Mouse (Mus musculus) CD4-positive helper T cell, adult 2 months (primary cell): ENCODE results near the gene Tmem165.

ENCODE experiments used
- DNase-seq: peaks from one replicate; pipeline ENCODE4 v3.0.0-alpha.2; 2012; ENCODE audit warnings: low read depth, missing footprints, low spot score

Tmem165 gene

GRCm38 (mm10) chr5:76183750-76184261 is at the start of gene Tmem165:
Gene Tmem165 (plus strand): TSS chr5:76183880.
- DNase-seq: peak; percentile 93

GRCm38 (mm10) chr5:76135644-76136043 is 48.0 kb upstream of the Tmem165 start:
- DNase-seq: no peak

DNA sequence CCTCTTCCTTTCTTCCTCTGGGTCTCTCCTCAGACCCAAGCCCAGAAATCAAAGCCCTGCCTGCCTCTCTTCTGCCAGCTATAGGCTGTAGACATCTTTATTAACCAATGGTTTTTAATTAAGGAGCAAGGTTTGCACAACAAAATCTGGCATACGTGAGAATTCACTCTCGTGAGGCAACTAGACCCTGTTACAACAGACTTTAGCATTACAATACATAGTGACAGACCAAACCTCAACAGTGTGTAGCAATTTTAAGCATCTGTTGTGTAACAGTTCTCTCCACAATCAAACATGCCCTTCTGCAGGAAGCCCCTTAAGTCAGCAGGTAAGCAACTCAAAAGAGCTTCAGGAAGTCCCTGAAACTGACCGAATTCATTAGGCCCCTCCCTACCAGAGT is 47.4 kb upstream of the Tmem165 start:
- DNase-seq: no peak

- no peak for DNase-seq
Observed at GRCm38 (mm10) chr5:76137586-76137985, 46.1 kb upstream of the Tmem165 start.

DNA sequence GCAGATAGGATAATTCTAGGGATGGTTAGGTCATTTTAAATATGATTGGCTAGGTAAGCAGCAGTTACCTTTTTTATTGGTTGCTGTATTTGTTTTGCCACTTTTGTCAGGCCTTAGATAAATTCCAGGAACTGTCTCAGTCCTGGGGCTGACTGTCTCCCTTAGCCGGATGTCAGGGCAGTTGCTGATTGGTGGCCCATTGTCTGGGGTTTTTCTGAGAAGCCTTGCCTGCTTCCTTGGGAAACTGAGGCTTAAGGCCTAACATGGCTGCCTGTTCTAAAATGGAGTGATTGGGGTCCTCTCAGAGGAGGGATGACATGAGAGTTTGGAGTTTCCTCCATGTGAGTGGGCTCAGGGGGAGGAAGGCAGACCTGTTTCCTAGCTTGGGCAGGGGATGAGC is 45.6 kb upstream of the Tmem165 start:
- no peak for DNase-seq

GRCm38 (mm10) chr5:76138512-76138911 is 45.2 kb upstream of the Tmem165 start:
- DNase-seq: peak; percentile 10

GRCm38 (mm10) chr5:76139171-76139671 is 44.5 kb upstream of the Tmem165 start:
- no peak for DNase-seq

- DNase-seq: peak; percentile 98
Observed at GRCm38 (mm10) chr5:76139808-76140729, 43.6 kb upstream of the Tmem165 start, which contains the start of gene Srd5a3. Gene Srd5a3 (plus strand): TSS chr5:76140271.

DNA sequence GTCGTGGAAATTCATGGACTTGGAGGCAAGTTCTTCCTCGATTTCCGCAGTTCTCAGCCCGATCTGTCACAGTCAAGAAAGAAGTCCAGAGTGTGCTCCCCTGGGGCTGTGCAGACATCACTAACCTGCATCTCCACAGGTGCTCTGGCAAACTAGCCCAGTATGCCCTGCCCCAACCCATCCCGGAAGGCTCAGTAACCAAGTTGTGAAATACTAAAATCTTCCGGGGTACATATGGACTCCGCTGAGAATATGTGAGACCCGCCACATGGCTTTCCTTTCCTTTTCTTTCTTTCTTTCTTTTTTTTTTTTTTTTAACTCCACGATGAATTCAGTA is 43.0 kb upstream of the Tmem165 start:
- DNase-seq: no peak

- DNase-seq: no peak
Observed at GRCm38 (mm10) chr5:76143356-76143755, 40.3 kb upstream of the Tmem165 start.

GRCm38 (mm10) chr5:76146401-76146800 is 37.3 kb upstream of the Tmem165 start:
- DNase-seq: no peak

DNA sequence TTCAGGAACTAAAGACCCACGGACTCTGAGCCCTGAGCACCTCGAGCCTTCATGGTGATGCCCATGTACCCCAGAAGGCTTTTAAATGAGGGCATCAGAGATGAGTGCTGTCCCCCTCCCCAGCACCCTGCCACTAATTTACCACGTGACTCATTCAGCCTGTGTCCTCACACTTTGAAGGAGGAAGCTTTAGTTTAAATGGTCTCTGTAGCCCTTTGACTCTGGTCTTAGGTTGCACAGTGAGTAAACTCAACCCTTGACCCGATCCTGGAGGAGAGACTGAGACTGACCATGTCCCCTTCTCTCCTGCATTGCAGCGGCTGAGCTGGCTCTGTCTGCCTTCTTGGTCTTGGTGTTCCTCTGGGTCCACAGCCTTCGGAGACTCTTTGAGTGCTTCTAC is 34.2 kb upstream of the Tmem165 start:
- DNase-seq: no peak

GRCm38 (mm10) chr5:76152956-76153355 is 30.7 kb upstream of the Tmem165 start:
- no peak for DNase-seq

DNA sequence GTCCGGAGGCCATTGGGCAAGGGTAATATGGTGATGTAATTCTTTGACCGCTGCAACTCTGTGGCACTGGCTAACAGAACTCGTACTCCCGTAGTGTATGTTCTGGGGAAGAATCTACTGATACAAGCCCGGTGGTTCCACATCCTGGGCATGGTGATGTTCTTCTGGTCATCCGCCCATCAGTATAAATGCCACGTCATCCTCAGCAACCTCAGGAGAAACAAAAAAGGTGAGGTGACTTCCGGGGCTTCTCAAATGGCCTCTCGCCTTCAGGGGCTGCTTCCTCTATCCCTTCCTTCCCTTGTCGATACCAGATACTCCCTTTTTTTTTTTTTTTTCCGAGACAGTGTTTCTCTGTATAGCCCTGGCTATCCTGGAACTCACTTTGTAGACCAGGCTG is 30.2 kb upstream of the Tmem165 start:
- no peak for DNase-seq

- DNase-seq: no peak
Observed at GRCm38 (mm10) chr5:76154434-76155165, 29.1 kb upstream of the Tmem165 start.

GRCm38 (mm10) chr5:76159555-76159954 is 24.1 kb upstream of the Tmem165 start:
- DNase-seq: no peak

DNA sequence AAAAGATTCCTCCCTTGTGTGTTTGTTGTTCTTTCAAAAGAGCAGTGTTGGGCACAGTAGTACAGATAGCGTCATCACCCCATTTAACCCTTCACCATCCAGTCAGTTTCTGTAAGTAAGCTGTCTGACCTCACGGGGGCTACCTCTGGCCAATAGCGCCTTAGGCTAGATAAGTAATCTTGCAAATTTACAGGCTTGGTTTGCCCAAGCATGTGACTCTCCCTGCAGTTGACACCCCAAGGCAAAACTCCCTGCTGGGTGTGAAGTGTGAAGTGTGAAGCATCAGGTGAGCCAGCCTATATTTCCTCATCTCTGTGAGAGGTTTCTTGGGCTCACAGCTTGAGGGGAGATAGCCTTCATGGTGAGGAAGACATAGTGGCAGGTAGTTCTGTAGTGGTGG is 23.6 kb upstream of the Tmem165 start:
- DNase-seq: no peak

- no peak for DNase-seq
Observed at GRCm38 (mm10) chr5:76161491-76161890, 22.2 kb upstream of the Tmem165 start.

DNA sequence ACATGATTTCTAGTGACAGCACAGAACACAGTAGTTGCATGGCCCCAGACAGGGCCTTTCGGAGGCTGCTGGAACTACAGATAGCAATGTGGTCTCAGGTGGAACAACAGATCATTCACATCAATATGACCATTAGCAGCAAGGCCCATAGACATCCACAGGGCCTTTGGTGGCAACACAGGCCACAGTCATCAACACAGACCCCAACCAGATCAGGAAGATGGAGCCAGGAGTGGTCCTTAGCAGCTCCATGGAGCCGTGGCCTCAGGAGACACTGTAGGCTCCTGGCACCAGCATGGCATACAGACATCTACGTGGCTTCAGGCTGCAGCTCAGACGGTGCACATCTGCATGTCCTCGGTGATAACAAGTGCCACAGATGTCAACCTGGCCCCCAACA is 20.8 kb upstream of the Tmem165 start:
- no peak for DNase-seq

GRCm38 (mm10) chr5:76163828-76164390 is 19.8 kb upstream of the Tmem165 start:
- DNase-seq: no peak

DNA sequence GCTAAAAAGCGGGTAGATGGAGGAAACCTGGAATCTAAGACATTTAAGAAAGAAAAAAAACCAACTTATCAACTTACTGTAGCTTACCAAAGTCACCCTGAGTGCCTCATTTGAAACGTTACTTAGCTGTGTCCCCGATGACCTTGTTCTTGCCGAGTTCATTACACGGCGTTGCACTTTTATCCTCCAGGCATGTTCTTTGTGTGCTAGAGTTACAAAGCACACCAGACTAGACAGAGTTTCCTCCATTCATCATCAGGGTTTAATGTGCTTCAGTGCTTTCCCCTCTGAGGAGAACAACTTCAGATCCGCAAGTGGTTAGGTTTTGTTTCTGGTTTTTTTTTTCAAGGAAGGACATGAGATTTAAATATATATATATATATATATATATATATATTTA is 18.9 kb upstream of the Tmem165 start:
- DNase-seq: no peak

DNA sequence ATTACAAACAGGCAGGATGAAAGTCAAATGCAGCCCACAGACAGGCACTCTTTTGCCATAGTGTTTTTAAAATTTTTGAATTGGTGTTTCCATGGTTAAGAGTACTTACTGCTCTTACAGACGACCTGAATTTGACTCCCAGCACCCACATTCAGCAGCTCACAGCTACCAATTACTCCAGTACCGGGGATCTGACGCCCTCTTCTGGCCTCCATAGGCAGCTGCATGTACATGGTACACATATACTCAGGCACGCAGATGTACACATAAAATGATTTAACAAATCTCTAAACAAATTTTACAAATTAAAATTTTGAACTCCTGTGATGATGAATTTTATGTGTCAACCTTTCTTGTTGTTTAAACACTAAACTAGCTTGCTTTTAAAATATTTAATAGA is 13.2 kb upstream of the Tmem165 start:
- DNase-seq: no peak
